Mouse (Mus musculus) megakaryocyte, adult 5-6 weeks (primary cell): Measurements from ENCODE around the gene Rpusd3. TPM values are rescaled to one million over a fixed set of nuclear protein-coding genes. Genes with fewer than 3 reads are reported as not detected.

ENCODE experiments used
- ATAC-seq: 2 replicates; pipeline ENCODE4 v1.8.0; 2016; ENCODE audit warnings: mild to moderate bottlenecking, inconsistent platforms; ENCODE audit not compliant: poor library complexity, severe bottlenecking
- total RNA-seq, 2 experiments: library from RNA; stranded (forward) in 1 of 2; stranded (reverse) in 1 of 2; fragments of 153-499, 151-499 nt in 1 of 2; fragments of 221-1000, 200-1000 nt in 1 of 2; gene quantifications; 2 replicates each; pipeline versions ENCODE4 v1.2.3 to v1.2.4; 2015 to 2017

The Rpusd3 gene
- total RNA-seq (2015) (2.5 and 6.2 TPM in 2 replicates), total RNA-seq (2017) (2.5 and 3.0 TPM in 2 replicates)

- ATAC-seq = peak; percentile 96
Measured at GRCm38 (mm10) chr6:113419199-113419587, at the start of gene Rpusd3. Rpusd3 (minus strand) TSS chr6:113419340.

- peak; percentile 63 for ATAC-seq
Measured at GRCm38 (mm10) chr6:113468512-113468911, 49.4 kb upstream of the Rpusd3 start.

GRCm38 (mm10) chr6:113465602-113466001, 46.5 kb upstream of the Rpusd3 start:
- ATAC-seq = no peak

GRCm38 (mm10) chr6:113464040-113464439, 44.9 kb upstream of the Rpusd3 start:
- ATAC-seq = no peak

- no peak for ATAC-seq
Measured at GRCm38 (mm10) chr6:113458635-113459034, 39.5 kb upstream of the Rpusd3 start.

- ATAC-seq = no peak
Measured at GRCm38 (mm10) chr6:113457952-113458534, 38.9 kb upstream of the Rpusd3 start, which contains the start of gene Il17re. Il17re (plus strand) TSS chr6:113458484.

- ATAC-seq = peak; percentile 60
Measured at GRCm38 (mm10) chr6:113455007-113455406, 35.9 kb upstream of the Rpusd3 start.

- no peak for ATAC-seq
Measured at GRCm38 (mm10) chr6:113451839-113452238, 32.7 kb upstream of the Rpusd3 start.

GRCm38 (mm10) chr6:113447639-113448038, 28.5 kb upstream of the Rpusd3 start:
- no peak for ATAC-seq

GRCm38 (mm10) chr6:113444207-113444965, 25.2 kb upstream of the Rpusd3 start:
- ATAC-seq = no peak

- no peak for ATAC-seq
Measured at GRCm38 (mm10) chr6:113443091-113443490, 24.0 kb upstream of the Rpusd3 start.

- peak; percentile 83 for ATAC-seq
Measured at GRCm38 (mm10) chr6:113442442-113443090, 23.4 kb upstream of the Rpusd3 start, which contains the start of gene Jagn1. Jagn1 (plus strand) TSS chr6:113442569.

- no peak for ATAC-seq
Measured at GRCm38 (mm10) chr6:113442087-113442441, 22.9 kb upstream of the Rpusd3 start.

GRCm38 (mm10) chr6:113441147-113441680, 22.1 kb upstream of the Rpusd3 start:
- ATAC-seq = peak; percentile 84

GRCm38 (mm10) chr6:113440686-113441085, 21.5 kb upstream of the Rpusd3 start:
- ATAC-seq = no peak

GRCm38 (mm10) chr6:113438721-113439430, 19.7 kb upstream of the Rpusd3 start:
- ATAC-seq = no peak

GRCm38 (mm10) chr6:113437135-113437534, 18.0 kb upstream of the Rpusd3 start:
- ATAC-seq = no peak

GRCm38 (mm10) chr6:113435664-113436205, 16.6 kb upstream of the Rpusd3 start, which contains the start of gene Cidec:
Cidec (minus strand) TSS chr6:113435760.
- no peak for ATAC-seq

GRCm38 (mm10) chr6:113434691-113435090, 15.6 kb upstream of the Rpusd3 start:
- ATAC-seq = no peak

- no peak for ATAC-seq
Measured at GRCm38 (mm10) chr6:113433661-113434060, 14.5 kb upstream of the Rpusd3 start.
